Mouse (Mus musculus) spleen, adult 18-20 months (tissue): ENCODE data around the gene Gm8271.
"Not testable (repeated sequence)": the region's sequence is repeated elsewhere in the genome, so short reads cannot be mapped to it uniquely, and the experiment has no call there.

Experiments
- DNase-seq, 2 experiments: peaks; one replicate each; pipeline ENCODE4 v3.0.0; 2022; ENCODE audit warnings: mixed read lengths in 2 of 2

Gene Gm8271

DNA sequence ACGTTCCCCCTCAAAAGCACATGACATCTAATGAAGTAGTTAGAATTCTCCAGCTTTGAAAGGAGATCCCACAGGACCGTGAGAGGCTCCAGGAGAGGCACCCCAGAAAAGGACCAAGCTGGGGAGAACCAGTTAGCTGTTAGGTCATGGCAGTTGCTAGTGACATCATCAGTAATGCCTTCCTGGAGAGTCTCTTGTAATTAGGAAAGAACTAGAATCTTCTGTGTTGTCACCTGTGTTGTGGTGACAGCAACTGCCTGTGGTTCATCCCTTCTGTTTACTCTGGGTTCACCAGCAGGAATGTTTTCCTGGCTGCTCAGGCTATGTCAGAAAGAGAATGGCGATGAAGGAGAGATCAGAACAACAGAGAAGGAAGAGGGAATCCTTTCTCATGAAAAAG lies at the start of gene Gm8271:
Gm8271 (plus strand) TSS at position 301 of the 400 bp plus-strand sequence.
- DNase-seq = not testable (repeated sequence)

DNA sequence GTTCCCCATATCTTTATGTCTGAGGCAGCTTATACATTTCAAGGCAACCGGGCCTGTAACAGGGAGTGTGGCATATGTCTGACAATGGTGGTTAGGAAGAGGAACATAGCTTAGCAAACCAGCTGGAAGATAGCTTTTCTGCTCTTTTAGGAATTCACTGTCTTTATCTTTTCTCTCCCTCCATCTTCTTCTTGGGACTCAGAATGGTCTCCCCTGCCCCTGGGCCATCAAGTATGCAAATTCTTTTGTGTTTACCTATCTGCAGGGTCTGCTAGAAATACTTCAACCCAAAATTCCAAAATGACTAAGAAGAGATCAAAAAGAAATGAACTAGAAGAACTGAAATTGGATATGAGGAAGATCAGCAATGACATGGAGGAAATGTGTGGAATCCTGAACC lies 21.4 kb upstream of the Gm8271 start, which contains the start of gene Gm3317:
Gm3317 (plus strand) TSS at position 301 of the 400 bp plus-strand sequence.
- not testable (repeated sequence) for DNase-seq
